Mouse (Mus musculus) heart, embryonic 14.5 days (tissue): ENCODE data around the gene Cdc42bpa. TPM values are rescaled to one million over a fixed set of nuclear protein-coding genes. Genes with fewer than 3 reads are reported as not detected.

Experiments
- ATAC-seq: fragments of 200-750 bp; cut with Nextera tagmentation; 2 replicates; pipeline ENCODE4 v1.8.0; 2017; ENCODE audit warnings: low read depth, moderate TSS enrichment; ENCODE audit not compliant: insufficient number of reproducible peaks, insufficient read depth, low FRiP score
- H3K27ac ChIP-seq, 2 experiments: fragments of 200-500 bp in 1 of 2; fragments of 300-500 bp in 1 of 2; sonication (generic) in 1 of 2; replicated peaks in 1 of 2; 2 replicates each; pipeline ENCODE4 v1.5.1; 2012 to 2014; ENCODE audit warnings: low read depth in 2 of 2, low read length in 2 of 2, control low read depth in 1 of 2, mild to moderate bottlenecking in 1 of 2, mixed read lengths in 1 of 2; ENCODE audit not compliant: control insufficient read depth in 1 of 2, insufficient read depth in 1 of 2
- H3K27me3 ChIP-seq: fragments of 300-500 bp; sonication (generic); 2 replicates; pipeline ENCODE4 v1.6.1; 2014; ENCODE audit warnings: mild to moderate bottlenecking, low read length, control low read depth; ENCODE audit not compliant: control insufficient read depth, insufficient read depth
- H3K36me3 ChIP-seq: fragments of 300-500 bp; sonication (generic); 2 replicates; pipeline ENCODE4 v1.6.1; 2014; ENCODE audit warnings: mild to moderate bottlenecking, control low read depth, low read length, mixed read lengths; ENCODE audit not compliant: control insufficient read depth, insufficient read depth
- H3K4me1 ChIP-seq, 2 experiments: fragments of 200-500 bp in 1 of 2; fragments of 300-500 bp in 1 of 2; sonication (generic) in 1 of 2; 2 replicates each; pipeline ENCODE4 v1.6.1; 2012 to 2014; ENCODE audit warnings: low read length in 2 of 2, control low read depth in 1 of 2, mixed read lengths in 1 of 2; ENCODE audit not compliant: control insufficient read depth in 2 of 2, insufficient read depth in 2 of 2
- H3K4me2 ChIP-seq: fragments of 300-500 bp; sonication (generic); 2 replicates; pipeline ENCODE4 v1.6.1; 2014; ENCODE audit warnings: mild to moderate bottlenecking, low read length
- H3K4me3 ChIP-seq, 2 experiments: fragments of 200-500 bp in 1 of 2; fragments of 300-500 bp in 1 of 2; sonication (generic) in 1 of 2; 2 replicates each; pipeline ENCODE4 v1.5.1; 2012 to 2014; ENCODE audit warnings: low read length in 2 of 2, mild to moderate bottlenecking in 2 of 2, control low read depth in 1 of 2, low read depth in 1 of 2, moderate library complexity in 1 of 2; ENCODE audit not compliant: control insufficient read depth in 1 of 2, insufficient read depth in 1 of 2
- H3K9ac ChIP-seq: fragments of 300-500 bp; sonication (generic); 2 replicates; pipeline ENCODE4 v1.6.1; 2014; ENCODE audit warnings: mild to moderate bottlenecking, low read length
- H3K9me3 ChIP-seq: fragments of 300-500 bp; sonication (generic); 2 replicates; pipeline ENCODE4 v1.6.1; 2016; ENCODE audit warnings: low read length, control low read depth; ENCODE audit not compliant: control insufficient read depth
- WGBS: fragments of 180-500 bp; shearing (Covaris S2); extraction: QIAGEN DNeasy Blood & Tissue Kit; methylation state at CpG from one replicate; pipeline ENCODE4 v1.1.7; 2014; 5-methylcytosine and 5-hydroxymethylcytosine counted together
- polyA plus RNA-seq: library from polyadenylated mRNA; unstranded; fragments of >200 nt; fragmentation: Nextera tagmentation; extraction: Ambion mirVana; gene quantifications from 2 replicates; pipeline ENCODE4 v1.2.1, GENCODE M21; 2014

Gene Cdc42bpa
- polyA plus RNA-seq, 1 experiment from 2014 or later = 14.6 TPM

- WGBS = 10% methylated on average over 2 of the region's 2 CpGs
- H3K36me3 ChIP-seq = no peaks in the 10 kb centered on the region
Observed at GRCm38 (mm10) chr1:179946616-179947015, 13.7 kb upstream of the Cdc42bpa start.

GRCm38 (mm10) chr1:179947653-179948052 is 12.6 kb upstream of the Cdc42bpa start:
- no peaks in the 10 kb centered on the region for H3K27me3 ChIP-seq
- 87% methylated on average over 2 of the region's 2 CpGs for WGBS

More at GRCm38 (mm10) chr1:179946616-179947015, 13.7 kb upstream of the Cdc42bpa start:
- ATAC-seq = no peak
- Histone ChIP-seq H3K4me3 (no peak overlapping the region), H3K9me3 (no peaks in the 10 kb centered on the region), H3K4me1 (peaks cover 0 to 6% of the 10 kb centered on the region in 2 experiments; a peak in 2 of 4 replicates), H3K27ac (no peak overlapping the region), H3K9ac (no peak overlapping the region), H3K4me2 (no peak overlapping the region), H3K27me3 (no peaks in the 10 kb centered on the region)

GRCm38 (mm10) chr1:179951597-179951996 is 8.7 kb upstream of the Cdc42bpa start:
- H3K9me3 ChIP-seq = no peaks in the 10 kb centered on the region
- no peak overlapping the region for H3K4me2 ChIP-seq
- no peak overlapping the region for H3K4me3 ChIP-seq
- no peak for ATAC-seq
- H3K27ac ChIP-seq = no peak overlapping the region
- no peak overlapping the region for H3K9ac ChIP-seq
- peaks cover 0 to 2% of the 10 kb centered on the region in 2 experiments; a peak in 1 of 4 replicates for H3K4me1 ChIP-seq
- H3K27me3 ChIP-seq = no peaks in the 10 kb centered on the region
- WGBS = 71% methylated on average over 7 of the region's 7 CpGs
- no peaks in the 10 kb centered on the region for H3K36me3 ChIP-seq

More at GRCm38 (mm10) chr1:179947653-179948052, 12.6 kb upstream of the Cdc42bpa start:
- Histone ChIP-seq H3K4me1 (peaks cover 0 to 6% of the 10 kb centered on the region in 2 experiments; a peak in 2 of 4 replicates), H3K9me3 (no peaks in the 10 kb centered on the region), H3K4me2 (no peak overlapping the region), H3K27ac (no peak overlapping the region), H3K4me3 (no peak overlapping the region), H3K36me3 (no peaks in the 10 kb centered on the region), H3K9ac (no peak overlapping the region)
- ATAC-seq = no peak

- H3K9me3 ChIP-seq = no peaks in the 10 kb centered on the region
- H3K9ac ChIP-seq = no peak overlapping the region
- WGBS = 76% methylated on average over 3 of the region's 3 CpGs
- H3K27me3 ChIP-seq = no peaks in the 10 kb centered on the region
- no peak overlapping the region for H3K27ac ChIP-seq
- no peak overlapping the region for H3K4me2 ChIP-seq
- H3K4me3 ChIP-seq = no peak overlapping the region
- H3K4me1 ChIP-seq = no peaks in the 10 kb centered on the region
- ATAC-seq = no peak
- no peaks in the 10 kb centered on the region for H3K36me3 ChIP-seq
Observed at GRCm38 (mm10) chr1:179953251-179953650, 7.0 kb upstream of the Cdc42bpa start.

- no peaks in the 10 kb centered on the region for H3K27me3 ChIP-seq
- no peak overlapping the region for H3K9ac ChIP-seq
- peaks cover 4 to 14% of the 10 kb centered on the region in 2 experiments for H3K4me1 ChIP-seq
- 84% methylated on average over 3 of the region's 3 CpGs for WGBS
- H3K36me3 ChIP-seq = no peaks in the 10 kb centered on the region
- no peak overlapping the region for H3K4me2 ChIP-seq
- no peak overlapping the region for H3K27ac ChIP-seq
- H3K4me3 ChIP-seq = no peak overlapping the region
- no peaks in the 10 kb centered on the region for H3K9me3 ChIP-seq
- ATAC-seq = no peak
Observed at GRCm38 (mm10) chr1:179957431-179957830, 2.8 kb upstream of the Cdc42bpa start.

GRCm38 (mm10) chr1:179958871-179959720 is 1.2 kb upstream of the Cdc42bpa start:
- Histone ChIP-seq H3K9me3 (no peaks in the 10 kb centered on the region), H3K4me2 (peak overlapping the region; percentile 93), H3K9ac (peak overlapping the region; percentile 96), H3K36me3 (no peaks in the 10 kb centered on the region), H3K27ac (peak overlapping the region; percentile 92 to 96), H3K4me3 (peak overlapping the region; percentile 88 to 99), H3K27me3 (no peaks in the 10 kb centered on the region), H3K4me1 (peaks cover 4 to 17% of the 10 kb centered on the region in 2 experiments)
- 7% methylated on average over 41 of the region's 41 CpGs for WGBS
- peak; percentile 15; the same call in 1 of the 2 replicates for ATAC-seq

- Histone ChIP-seq H3K4me1 (peaks cover 4 to 17% of the 10 kb centered on the region in 2 experiments), H3K9ac (peak overlapping the region; percentile 96), H3K4me3 (peak overlapping the region; percentile 88 to 99), H3K27ac (peak overlapping the region; percentile 92 to 96), H3K36me3 (no peaks in the 10 kb centered on the region), H3K9me3 (no peaks in the 10 kb centered on the region), H3K4me2 (peak overlapping the region; percentile 93), H3K27me3 (no peaks in the 10 kb centered on the region)
- no peak for ATAC-seq
- 2% methylated on average over 9 of the region's 9 CpGs for WGBS
Observed at GRCm38 (mm10) chr1:179960543-179960876, 238 bp downstream of the Cdc42bpa start.
